Mouse (Mus musculus): ENCODE measurements at regions not wholly inside any gene's neighbourhood (a gene's known extent, or its start where the extent isn't known, plus 50 kb on each side); places are given as distances from the start of the nearest gene placed in this dataset.

GRCm38 (mm10) chr3:130891310-130891709 is 161.1 kb upstream of the Rpl34 start:
- POLR2A ChIA-PET = interaction anchor here (0.6 kb wide), 1 partner anchor 220 kb away, joined by 4 read pairs; no protein-coding TSS in a partner anchor

GRCm38 (mm10) chr3:130888587-130888986 is 158.4 kb upstream of the Rpl34 start:
- CTCF ChIA-PET = interaction anchor here (0.7 to 1.6 kb wide), 10 partner anchors 59 to 362 kb away, joined by 3 to 10 read pairs (median 4); no protein-coding TSS in a partner anchor

More at GRCm38 (mm10) chr3:130891310-130891709, 161.1 kb upstream of the Rpl34 start:
- no peak for DNase-seq (ENCODE audit: low read depth, low spot score)
- in situ Hi-C loops (cut with MboI; ENCODE audit: low pct_unique_long_range_greater_than_20kb) = no loop called here
- TF ChIP-seq CTCF (IDR thresholded peaks at IDR 0.05) = no peak
- no peaks in the 10 kb centered on the region for H3K27me3 ChIP-seq
- CTCF ChIA-PET = interaction anchor here (1.6 kb wide), 1 partner anchor 345 kb away, joined by 4 read pairs; no protein-coding TSS in a partner anchor
- ATAC-seq = no peak

GRCm38 (mm10) chr3:130887540-130888312 is 157.5 kb upstream of the Rpl34 start:
- in situ Hi-C loops (cut with MboI; ENCODE audit: low pct_unique_long_range_greater_than_20kb) = loop anchor here (5.0 kb wide), 1 partner anchor 345 kb away; no protein-coding TSS in a partner anchor
- DNase-seq (ENCODE audit: low read depth, low spot score) = no peak
- no peak for ATAC-seq
- TF ChIP-seq CTCF (IDR thresholded peaks at IDR 0.05) = peak; percentile 89
- H3K27me3 ChIP-seq = no peaks in the 10 kb centered on the region
- POLR2A ChIA-PET = no interaction called here
- CTCF ChIA-PET = interaction anchor here (0.6 to 1.6 kb wide), 12 partner anchors 69 to 363 kb away, joined by 3 to 10 read pairs (median 4); no protein-coding TSS in a partner anchor

More at GRCm38 (mm10) chr3:130888587-130888986, 158.4 kb upstream of the Rpl34 start:
- DNase-seq (ENCODE audit: low read depth, low spot score) (no peak), ATAC-seq (no peak)
- no peaks in the 10 kb centered on the region for H3K27me3 ChIP-seq
- in situ Hi-C loops (cut with MboI; ENCODE audit: low pct_unique_long_range_greater_than_20kb) = loop anchor here (5.0 kb wide), 1 partner anchor 344 kb away; no protein-coding TSS in a partner anchor
- POLR2A ChIA-PET = interaction anchor here (0.5 kb wide), 1 partner anchor 40 kb away, joined by 3 read pairs; no protein-coding TSS in a partner anchor
- peak; percentile 52 for TF ChIP-seq CTCF (IDR thresholded peaks at IDR 0.05)

GRCm38 (mm10) chr3:130885974-130886373 is 155.8 kb upstream of the Rpl34 start:
- POLR2A ChIA-PET = interaction anchor here (0.6 to 0.9 kb wide), 3 partner anchors 26 to 359 kb away, joined by 3 read pairs; no protein-coding TSS in a partner anchor
- ATAC-seq (peak; percentile 99), DNase-seq (ENCODE audit: low read depth, low spot score) (peak; percentile 80)
- H3K27me3 ChIP-seq = no peaks in the 10 kb centered on the region
- TF ChIP-seq CTCF (IDR thresholded peaks at IDR 0.05) = no peak
- CTCF ChIA-PET = no interaction called here
- in situ Hi-C loops (cut with MboI; ENCODE audit: low pct_unique_long_range_greater_than_20kb) = loop anchor here (5.0 kb wide), 1 partner anchor 346 kb away; no protein-coding TSS in a partner anchor

- no peak for TF ChIP-seq CTCF (IDR thresholded peaks at IDR 0.05)
- POLR2A ChIA-PET = no interaction called here
- no peaks in the 10 kb centered on the region for H3K27me3 ChIP-seq
- in situ Hi-C loops (cut with MboI; ENCODE audit: low pct_unique_long_range_greater_than_20kb) = no loop called here
- ATAC-seq (no peak), DNase-seq (ENCODE audit: low read depth, low spot score) (no peak)
- CTCF ChIA-PET = no interaction called here
Observed at GRCm38 (mm10) chr3:130884393-130884792, 154.2 kb upstream of the Rpl34 start.

- CTCF ChIA-PET = no interaction called here
- in situ Hi-C loops (cut with MboI; ENCODE audit: low pct_unique_long_range_greater_than_20kb) = no loop called here
- ATAC-seq (no peak), DNase-seq (ENCODE audit: low read depth, low spot score) (no peak)
- H3K27me3 ChIP-seq = no peaks in the 10 kb centered on the region
- POLR2A ChIA-PET = no interaction called here
- TF ChIP-seq CTCF (IDR thresholded peaks at IDR 0.05) = no peak
Observed at GRCm38 (mm10) chr3:130883928-130884327, 153.7 kb upstream of the Rpl34 start.

GRCm38 (mm10) chr3:130883319-130883718 is 153.1 kb upstream of the Rpl34 start:
- DNase-seq (ENCODE audit: low read depth, low spot score) = no peak
- POLR2A ChIA-PET = no interaction called here
- CTCF ChIA-PET = no interaction called here
- TF ChIP-seq CTCF (IDR thresholded peaks at IDR 0.05) = no peak
- no peak for ATAC-seq
- H3K27me3 ChIP-seq = no peaks in the 10 kb centered on the region
- in situ Hi-C loops (cut with MboI; ENCODE audit: low pct_unique_long_range_greater_than_20kb) = no loop called here

GRCm38 (mm10) chr3:130880482-130880881 is 150.3 kb upstream of the Rpl34 start:
- ChIA-PET POLR2A (no interaction called here), CTCF (interaction anchor here (0.9 to 1.6 kb wide), 4 partner anchors 11 to 357 kb away, joined by 3 to 4 read pairs (median 4); no protein-coding TSS in a partner anchor)
- in situ Hi-C loops (cut with MboI; ENCODE audit: low pct_unique_long_range_greater_than_20kb) = no loop called here
- TF ChIP-seq CTCF (IDR thresholded peaks at IDR 0.05) = peak; percentile 49
- DNase-seq (ENCODE audit: low read depth, low spot score) (no peak), ATAC-seq (no peak)
- no peaks in the 10 kb centered on the region for H3K27me3 ChIP-seq

- TF ChIP-seq CTCF (IDR thresholded peaks at IDR 0.05) = no peak
- in situ Hi-C loops (cut with MboI; ENCODE audit: low pct_unique_long_range_greater_than_20kb) = no loop called here
- CTCF ChIA-PET = interaction anchor here (1.6 kb wide), 1 partner anchor 15 kb away, joined by 4 read pairs; no protein-coding TSS in a partner anchor
- ATAC-seq (no peak), DNase-seq (ENCODE audit: low read depth, low spot score) (no peak)
- POLR2A ChIA-PET = no interaction called here
- H3K27me3 ChIP-seq = no peaks in the 10 kb centered on the region
Observed at GRCm38 (mm10) chr3:130879463-130879862, 149.3 kb upstream of the Rpl34 start.

GRCm38 (mm10) chr3:130878834-130879233 is 148.6 kb upstream of the Rpl34 start:
- in situ Hi-C loops (cut with MboI; ENCODE audit: low pct_unique_long_range_greater_than_20kb) = no loop called here
- ATAC-seq (no peak), DNase-seq (ENCODE audit: low read depth, low spot score) (no peak)
- CTCF ChIA-PET = interaction anchor here (1.6 kb wide), 1 partner anchor 14 kb away, joined by 4 read pairs; no protein-coding TSS in a partner anchor
- POLR2A ChIA-PET = no interaction called here
- no peaks in the 10 kb centered on the region for H3K27me3 ChIP-seq
- TF ChIP-seq CTCF (IDR thresholded peaks at IDR 0.05) = no peak

GRCm38 (mm10) chr3:130877981-130878380 is 147.8 kb upstream of the Rpl34 start:
- ATAC-seq (no peak), DNase-seq (ENCODE audit: low read depth, low spot score) (no peak)
- POLR2A ChIA-PET = no interaction called here
- in situ Hi-C loops (cut with MboI; ENCODE audit: low pct_unique_long_range_greater_than_20kb) = no loop called here
- no peaks in the 10 kb centered on the region for H3K27me3 ChIP-seq
- CTCF ChIA-PET = no interaction called here
- no peak for TF ChIP-seq CTCF (IDR thresholded peaks at IDR 0.05)

Measured in Patski (cell line).